Mouse (Mus musculus): ENCODE results near the gene Vars2. TPM values are rescaled to one million over a fixed set of nuclear protein-coding genes. Genes with fewer than 3 reads are reported as not detected.

Gene Vars2
- 5.3 and 11.6 TPM in 2 replicates for total RNA-seq (2023)

GRCm38 (mm10) chr17:35667334-35668065 lies at the start of gene Vars2:
TSS of gene Vars2 (minus strand) at chr17:35667592.

DNA sequence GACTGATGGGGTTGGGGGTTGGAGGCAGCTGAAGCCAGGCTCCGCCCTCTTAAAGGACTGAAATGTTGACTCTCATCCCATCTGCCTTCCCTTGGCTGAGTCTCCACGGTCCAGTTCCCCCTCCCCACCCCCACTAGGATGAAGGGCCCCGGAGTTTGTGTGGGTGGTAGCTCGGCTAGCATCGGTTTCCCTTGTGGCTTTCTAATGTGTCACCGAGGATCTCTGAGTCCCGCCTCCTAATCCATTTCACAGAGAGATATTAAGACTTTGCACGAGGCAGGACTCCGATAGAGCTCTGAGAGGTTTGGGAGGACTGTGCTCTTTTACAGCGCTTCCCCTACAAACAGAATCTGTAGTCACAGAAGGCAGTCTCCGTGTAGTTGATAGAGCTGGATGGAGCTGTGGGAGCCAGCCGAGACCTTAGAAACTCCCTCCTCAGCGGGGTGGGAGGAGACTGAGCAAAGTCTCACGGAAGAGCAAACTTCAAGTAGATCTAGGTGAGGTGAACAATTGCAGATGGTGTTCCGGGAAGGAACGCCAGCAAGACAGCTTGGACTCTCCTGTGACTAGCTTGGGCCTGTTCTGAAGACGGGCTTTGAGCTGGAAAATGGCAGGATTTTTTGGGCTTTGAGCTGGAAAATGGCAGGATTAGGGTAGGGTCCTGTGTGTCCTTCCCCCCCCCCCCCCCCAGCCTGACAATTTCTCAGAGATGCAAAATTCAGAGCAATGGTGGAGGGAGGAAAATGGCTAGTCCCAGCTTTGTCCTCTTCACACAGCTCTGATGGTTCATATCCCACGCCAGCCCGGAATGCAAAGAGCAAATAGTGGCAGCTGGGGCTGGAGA lies 37.5 kb upstream of the Vars2 start, which contains the start of gene Ddr1:
Ddr1 (minus strand) TSS at position 1 of the 844 bp plus-strand sequence.

DNA sequence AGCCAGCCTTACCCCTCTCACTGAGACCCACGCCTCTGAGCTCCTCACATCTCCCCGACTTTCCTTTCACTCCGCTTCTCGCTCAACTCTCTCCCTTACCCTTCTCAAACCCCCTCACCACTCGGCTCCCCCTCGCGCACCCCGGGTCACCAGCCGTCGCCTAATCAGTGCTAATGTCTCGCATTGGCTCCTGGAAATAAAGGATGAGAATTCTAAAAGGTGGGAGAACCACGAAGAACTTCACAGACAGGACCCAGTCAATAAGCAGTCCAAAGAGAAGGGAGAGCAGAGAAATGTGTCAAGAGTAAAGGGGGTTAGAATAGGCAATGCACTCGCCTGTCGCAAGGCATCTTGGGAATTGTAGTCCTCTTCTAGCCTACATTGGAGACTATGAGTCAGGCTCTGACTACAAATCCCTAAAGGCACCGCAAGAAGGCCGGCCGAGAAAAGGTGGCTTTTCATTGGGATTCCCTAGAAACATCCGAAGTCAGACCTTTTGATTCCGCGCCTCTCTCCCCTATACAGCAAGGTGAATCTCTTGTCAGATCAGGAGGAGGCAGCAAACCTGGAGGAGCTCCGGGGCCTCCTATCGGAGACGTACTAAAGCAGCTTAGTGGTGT lies 6.1 kb upstream of the Vars2 start, which contains the start of gene Gtf2h4:
Gtf2h4 (minus strand) TSS at position 324 of the 620 bp plus-strand sequence.

GRCm38 (mm10) chr17:35643609-35644236 lies 23.7 kb downstream of the Vars2 start, which contains the start of gene Mucl3:
TSS of gene Mucl3 (minus strand) at chr17:35643695.

GRCm38 (mm10) chr17:35626537-35626936 lies 40.9 kb downstream of the Vars2 start, which contains the start of gene Gm9573:
TSS of gene Gm9573 (minus strand) at chr17:35626637.

Other genes starting within 250 kb of the Vars2 start
- 16.1 and 22.8 TPM in 2 replicates for gene H2-Q6, start 242.7 kb downstream of the Vars2 start, total RNA-seq (2023)
- gene H2-Q7, start 228.4 kb downstream of the Vars2 start, total RNA-seq (2023), result 16.3 and 24.6 TPM in 2 replicates
- gene H2-Q10, start 197.5 kb downstream of the Vars2 start, total RNA-seq (2023), result 79.5 and 93.8 TPM in 2 replicates
- gene Pou5f1, start 161.6 kb downstream of the Vars2 start, total RNA-seq (2023), result 1.0 and 1.4 TPM in 2 replicates
- 23.8 and 24.8 TPM in 2 replicates for gene Tcf19, start 150.8 kb downstream of the Vars2 start, total RNA-seq (2023)
- 10.9 and 20.1 TPM in 2 replicates for gene Cchcr1, start 150.5 kb downstream of the Vars2 start, total RNA-seq (2023)
- not detected in 2 replicates for gene Psors1c2, start 134.4 kb downstream of the Vars2 start, total RNA-seq (2023)
- not detected in 2 replicates for gene Cdsn, start 115.5 kb downstream of the Vars2 start, total RNA-seq (2023)
- gene 2300002M23Rik, start 100.1 kb downstream of the Vars2 start, total RNA-seq (2023), result not detected in 2 replicates
- not detected in 2 replicates for gene Sfta2, start 66.0 kb downstream of the Vars2 start, total RNA-seq (2023)
- gene Gm9573, start 41.0 kb downstream of the Vars2 start, total RNA-seq (2023), result not detected in 2 replicates
- not detected in 2 replicates for gene Mucl3, start 23.9 kb downstream of the Vars2 start, total RNA-seq (2023)
- gene Gtf2h4, start 6.1 kb upstream of the Vars2 start, total RNA-seq (2023), result 4.2 and 5.6 TPM in 2 replicates
- 0.13 and 0.25 TPM in 2 replicates for gene Ddr1, start 37.0 kb upstream of the Vars2 start, total RNA-seq (2023)
- gene Ier3, start 154.1 kb upstream of the Vars2 start, total RNA-seq (2023), result 146 and 161 TPM in 2 replicates
- 177 and 218 TPM in 2 replicates for gene Flot1, start 155.6 kb upstream of the Vars2 start, total RNA-seq (2023)
- gene Tubb5, start 170.7 kb upstream of the Vars2 start, total RNA-seq (2023), result 358 and 363 TPM in 2 replicates
- gene Mdc1, start 173.9 kb upstream of the Vars2 start, total RNA-seq (2023), result 19.8 and 27.4 TPM in 2 replicates
- gene Nrm, start 193.7 kb upstream of the Vars2 start, total RNA-seq (2023), result 37.7 and 48.1 TPM in 2 replicates
- 276 and 319 TPM in 2 replicates for gene Ppp1r18, start 198.0 kb upstream of the Vars2 start, total RNA-seq (2023)
- 54.5 and 72.8 TPM in 2 replicates for gene Dhx16, start 212.2 kb upstream of the Vars2 start, total RNA-seq (2023)
- 11.3 and 14.5 TPM in 2 replicates for gene 2310061I04Rik, start 229.8 kb upstream of the Vars2 start, total RNA-seq (2023)
- 10.8 and 12.3 TPM in 2 replicates for gene Atat1, start 242.5 kb upstream of the Vars2 start, total RNA-seq (2023)
- gene Mrps18b, start 248.8 kb upstream of the Vars2 start, total RNA-seq (2023), result 18.8 and 24.2 TPM in 2 replicates
- 65.3 and 65.4 TPM in 2 replicates for gene Ppp1r10, start 248.8 kb upstream of the Vars2 start, total RNA-seq (2023)